Mouse (Mus musculus) testis, adult 2 months (tissue): ENCODE results near the gene Myom3.

Experiments used
- CTCF ChIP-seq: fragments of 200-500 bp; IDR thresholded peaks from 2 replicates; pipeline ENCODE4 v1.5.1; 2012; ENCODE audit warnings: low read depth, mild to moderate bottlenecking, inconsistent platforms, low read length, moderate library complexity; ENCODE audit not compliant: control insufficient read depth, insufficient read depth, insufficient replicate concordance
- POLR2A ChIP-seq: fragments of 200-500 bp; IDR thresholded peaks from 2 replicates; pipeline ENCODE4 v1.6.1; 2012; ENCODE audit warnings: low read depth, mild to moderate bottlenecking, inconsistent platforms, low read length, moderate library complexity; ENCODE audit not compliant: control insufficient read depth

GRCm38 (mm10) chr4:135838925-135839292, 79.4 kb downstream of the Myom3 start:
- 0 out of 2 replicates have a peak, but pooled peaks have one; percentile 16 for TF ChIP-seq POLR2A
- no peak for TF ChIP-seq CTCF
